Mouse (Mus musculus): ENCODE results near the gene Gm5862.
"Not testable (repeated sequence)": the region's sequence is repeated elsewhere in the genome, so short reads cannot be mapped to it uniquely, and the experiment has no call there.

The Gm5862 gene

DNA sequence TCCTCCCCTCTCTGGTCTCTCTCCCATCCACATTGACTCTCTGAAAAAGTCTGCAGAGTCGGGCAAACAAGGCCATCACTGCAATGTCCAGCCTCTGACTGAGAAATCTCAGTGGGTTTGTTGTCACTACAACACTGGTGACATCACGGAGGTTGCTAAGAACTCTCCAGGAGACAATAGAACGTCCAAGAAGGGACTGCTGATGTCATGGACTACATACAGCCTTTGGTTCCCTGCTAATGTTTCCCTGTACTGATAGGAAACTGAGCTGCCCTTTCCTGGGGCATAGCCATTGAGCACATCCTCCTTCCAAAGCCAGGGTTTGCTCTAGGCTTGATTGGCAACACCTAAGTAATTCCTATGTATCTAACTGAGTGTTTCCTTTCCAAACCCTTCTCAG, at the start of gene Gm5862:
Gm5862 (minus strand) TSS at position 101 of the 400 bp plus-strand sequence.
- not testable (repeated sequence) for DNase-seq (ENCODE audit: low read depth, low spot score)

DNA sequence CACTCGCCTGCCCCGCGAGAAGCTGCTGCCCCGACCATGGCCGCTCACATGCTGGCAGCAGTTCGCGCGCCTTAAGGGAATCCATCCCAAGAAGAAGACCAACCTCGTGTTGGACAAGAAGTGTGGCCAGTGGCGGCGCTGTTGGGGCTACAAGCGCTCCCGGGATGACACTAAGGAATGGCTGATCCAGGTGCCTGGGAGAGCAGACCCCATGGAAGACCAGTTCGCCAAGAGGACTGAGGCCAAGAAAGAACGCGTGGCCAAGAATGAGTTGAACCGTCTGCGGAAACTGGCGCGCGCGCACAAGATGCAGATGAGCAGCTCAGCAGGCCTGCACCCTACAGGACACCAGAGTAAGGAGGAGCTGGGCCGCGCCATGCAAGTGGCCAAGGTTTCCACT, 48.0 kb upstream of the Gm5862 start:
- no peak for DNase-seq (ENCODE audit: low read depth, low spot score)

DNA sequence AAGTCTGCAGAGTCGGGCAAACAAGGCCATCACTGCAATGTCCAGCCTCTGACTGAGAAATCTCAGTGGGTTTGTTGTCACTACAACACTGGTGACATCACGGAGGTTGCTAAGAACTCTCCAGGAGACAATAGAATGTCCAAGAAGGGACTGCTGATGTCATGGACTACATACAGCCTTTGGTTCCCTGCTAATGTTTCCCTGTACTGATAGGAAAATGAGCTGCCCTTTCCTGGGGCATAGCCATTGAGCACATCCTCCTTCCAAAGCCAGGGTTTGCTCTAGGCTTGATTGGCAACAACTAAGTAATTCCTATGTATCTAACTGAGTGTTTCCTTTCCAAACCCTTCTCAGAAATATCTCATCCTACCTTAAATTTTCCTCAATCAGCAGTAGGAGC, 35.8 kb upstream of the Gm5862 start, which contains the start of gene Gm7347:
Gm7347 (minus strand) TSS at position 101 of the 400 bp plus-strand sequence.
- not testable (repeated sequence) for DNase-seq (ENCODE audit: low read depth, low spot score)

DNA sequence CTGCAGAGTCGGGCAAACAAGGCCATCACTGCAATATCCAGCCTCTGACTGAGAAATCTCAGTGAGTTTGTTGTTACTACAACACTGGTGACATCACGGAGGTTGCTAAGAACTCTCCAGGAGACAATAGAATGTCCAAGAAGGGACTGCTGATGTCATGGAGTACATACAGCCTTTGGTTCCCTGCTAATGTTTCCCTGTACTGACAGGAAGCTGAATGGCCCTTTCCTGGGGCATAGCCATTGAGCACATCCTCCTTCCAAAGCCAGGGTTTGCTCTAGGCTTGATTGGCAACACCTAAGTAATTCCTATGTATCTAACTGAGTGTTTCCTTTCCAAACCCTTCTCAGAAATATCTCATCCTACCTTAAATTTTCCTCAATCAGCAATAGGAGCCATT, 16.7 kb upstream of the Gm5862 start, which contains the start of gene Speer4a:
Speer4a (minus strand) TSS at position 101 of the 400 bp plus-strand sequence.
- DNase-seq (ENCODE audit: low read depth, low spot score), result not testable (repeated sequence)

DNA sequence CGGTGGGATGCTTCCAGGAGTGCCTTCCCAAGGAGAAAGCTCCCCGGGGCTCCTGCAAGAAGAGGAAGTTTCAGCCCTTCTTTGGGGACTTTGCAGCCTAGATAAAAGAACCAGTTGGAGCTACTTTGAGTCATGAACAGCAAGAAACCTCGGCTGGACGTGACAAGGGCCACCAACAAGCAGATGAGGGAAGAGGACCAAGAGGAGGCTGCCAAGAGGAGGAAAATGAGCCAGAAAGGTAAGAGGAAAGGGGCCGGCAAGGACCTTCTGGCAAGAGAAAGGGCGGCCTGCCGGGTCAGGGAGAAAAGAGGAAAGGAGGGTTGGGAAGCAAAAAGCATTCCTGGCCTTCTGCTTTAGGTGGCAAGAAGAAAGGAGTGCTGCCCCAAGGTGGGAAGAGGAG, 15.0 kb downstream of the Gm5862 start:
- not testable (repeated sequence) for DNase-seq (ENCODE audit: low read depth, low spot score)

DNA sequence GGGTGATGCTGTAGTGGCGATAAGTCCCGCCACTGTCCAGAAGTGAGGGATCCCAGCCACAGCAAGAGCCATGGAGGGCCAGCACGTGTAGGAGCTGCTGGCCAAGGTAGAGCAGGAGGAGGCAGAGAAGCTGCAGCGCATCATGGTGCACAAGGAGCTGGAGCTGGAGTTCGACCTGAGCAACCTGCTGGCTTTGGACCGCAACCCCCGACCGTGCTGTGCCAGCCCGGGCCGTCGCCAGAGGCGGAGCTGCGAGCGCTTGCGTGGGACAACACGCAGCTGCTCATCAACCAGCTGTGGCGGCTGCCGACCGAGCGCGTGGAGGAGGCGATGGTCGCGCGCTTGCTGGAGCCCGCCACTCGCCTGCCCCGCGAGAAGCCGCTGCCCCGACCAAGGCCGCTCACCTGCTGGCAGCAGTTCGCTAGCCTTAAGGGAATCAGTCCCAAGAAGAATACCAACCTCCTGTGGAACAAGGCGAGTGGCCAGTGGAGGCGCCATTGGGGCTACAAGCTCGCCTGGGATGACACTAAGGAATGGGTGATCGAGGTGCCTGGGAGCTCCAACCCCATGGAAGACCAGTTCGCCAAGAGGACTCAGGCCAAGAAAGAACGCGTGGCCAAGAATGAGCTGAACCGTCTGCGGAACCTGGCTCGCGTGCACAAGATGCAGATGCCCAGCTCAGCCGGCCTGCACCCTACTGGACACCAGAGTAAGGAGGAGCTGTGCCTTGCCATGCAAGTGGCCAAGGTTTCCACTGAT, 15.6 kb downstream of the Gm5862 start:
- DNase-seq (ENCODE audit: low read depth, low spot score), result not testable (repeated sequence)

DNA sequence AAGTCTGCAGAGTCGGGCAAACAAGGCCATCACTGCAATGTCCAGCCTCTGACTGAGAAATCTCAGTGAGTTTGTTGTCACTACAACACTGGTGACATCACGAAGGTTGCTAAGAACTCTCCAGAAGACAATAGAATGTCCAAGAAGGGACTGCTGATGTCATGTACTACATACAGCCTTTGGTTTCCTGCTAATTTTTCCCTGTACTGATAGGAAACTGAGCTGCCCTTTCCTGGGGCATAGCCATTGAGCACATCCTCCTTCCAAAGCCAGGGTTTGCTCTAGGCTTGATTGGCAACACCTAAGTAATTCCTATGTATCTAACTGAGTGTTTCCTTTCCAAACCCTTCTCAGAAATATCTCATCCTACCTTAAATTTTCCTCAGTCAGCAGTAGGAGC, 18.0 kb downstream of the Gm5862 start, which contains the start of gene Gm1979:
Gm1979 (minus strand) TSS at position 101 of the 400 bp plus-strand sequence.
- not testable (repeated sequence) for DNase-seq (ENCODE audit: low read depth, low spot score)

DNA sequence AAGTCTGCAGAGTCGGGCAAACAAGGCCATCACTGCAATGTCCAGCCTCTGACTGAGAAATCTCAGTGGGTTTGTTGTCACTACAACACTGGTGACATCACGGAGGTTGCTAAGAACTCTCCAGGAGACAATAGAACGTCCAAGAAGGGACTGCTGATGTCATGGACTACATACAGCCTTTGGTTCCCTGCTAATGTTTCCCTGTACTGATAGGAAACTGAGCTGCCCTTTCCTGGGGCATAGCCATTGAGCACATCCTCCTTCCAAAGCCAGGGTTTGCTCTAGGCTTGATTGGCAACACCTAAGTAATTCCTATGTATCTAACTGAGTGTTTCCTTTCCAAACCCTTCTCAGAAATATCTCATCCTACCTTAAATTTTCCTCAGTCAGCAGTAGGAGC, 34.2 kb downstream of the Gm5862 start, which contains the start of gene Gm21698:
Gm21698 (minus strand) TSS at position 101 of the 400 bp plus-strand sequence.
- DNase-seq (ENCODE audit: low read depth, low spot score), result not testable (repeated sequence)

DNA sequence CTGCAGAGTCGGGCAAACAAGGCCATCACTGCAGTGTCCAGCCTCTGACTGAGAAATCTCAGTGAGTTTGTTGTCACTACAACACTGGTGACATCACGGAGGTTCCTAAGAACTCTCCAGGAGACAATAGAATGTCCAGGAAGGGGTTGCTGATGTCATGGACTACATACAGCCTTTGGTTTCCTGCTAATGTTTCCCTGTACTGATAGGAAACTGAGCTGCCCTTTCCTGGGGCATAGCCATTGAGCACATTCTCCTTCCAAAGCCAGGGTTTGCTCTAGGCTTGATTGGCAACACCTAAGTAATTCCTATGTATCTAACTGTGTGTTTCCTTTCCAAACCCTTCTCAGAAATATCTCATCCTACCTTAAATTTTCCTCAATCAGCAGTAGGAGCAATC, 50.2 kb downstream of the Gm5862 start, which contains the start of gene Gm21680:
Gm21680 (minus strand) TSS at position 101 of the 400 bp plus-strand sequence.
- not testable (repeated sequence) for DNase-seq (ENCODE audit: low read depth, low spot score)

All from brain, embryonic 18.5 days (tissue).